Mouse (Mus musculus) lung, embryonic 14.5 days (tissue): Measurements from ENCODE around the gene Mab21l1. TPM values are rescaled to one million over a fixed set of nuclear protein-coding genes. Genes with fewer than 3 reads are reported as not detected.
A peak's percentile ranks its signal among the peaks of the same experiment; 100 is the strongest.

Experiments used
- ATAC-seq: fragments of 200-750 bp; cut with Nextera tagmentation; 2 replicates; pipeline ENCODE4 v1.8.0; 2017; ENCODE audit warnings: mild to moderate bottlenecking, moderate TSS enrichment, moderate library complexity; ENCODE audit not compliant: insufficient read depth
- DNase-seq: peaks from one replicate; pipeline ENCODE4 v3.0.0-alpha.2; 2015
- H3K27ac ChIP-seq: fragments of 300-500 bp; sonication (generic); 2 replicates; pipeline ENCODE4 v1.5.1; 2014; ENCODE audit warnings: low read depth, mild to moderate bottlenecking, moderate library complexity
- H3K27me3 ChIP-seq: fragments of 300-500 bp; sonication (generic); 2 replicates; pipeline ENCODE4 v1.6.1; 2014; ENCODE audit warnings: low read length, control low read depth; ENCODE audit not compliant: insufficient read depth
- H3K36me3 ChIP-seq: fragments of 300-500 bp; sonication (generic); 2 replicates; pipeline ENCODE4 v1.6.1; 2014; ENCODE audit warnings: control low read depth; ENCODE audit not compliant: insufficient read depth
- H3K4me1 ChIP-seq: fragments of 300-500 bp; sonication (generic); 2 replicates; pipeline ENCODE4 v1.6.1; 2014; ENCODE audit warnings: antibody characterized with exemption, control low read depth; ENCODE audit not compliant: insufficient read depth
- H3K4me2 ChIP-seq: fragments of 300-500 bp; sonication (generic); 2 replicates; pipeline ENCODE4 v1.6.1; 2014; ENCODE audit warnings: mild to moderate bottlenecking
- H3K4me3 ChIP-seq: fragments of 300-500 bp; sonication (generic); 2 replicates; pipeline ENCODE4 v1.5.1; 2014; ENCODE audit warnings: low read depth, low read length
- H3K9ac ChIP-seq: fragments of 300-500 bp; sonication (generic); 2 replicates; pipeline ENCODE4 v1.6.1; 2014
- H3K9me3 ChIP-seq: fragments of 300-500 bp; sonication (generic); 2 replicates; pipeline ENCODE4 v1.6.1; 2016; ENCODE audit warnings: low read depth, low read length, control low read depth
- CTCF ChIP-seq: IDR thresholded peaks from 2 replicates; pipeline ENCODE4 v1.5.1; 2016; ENCODE audit warnings: antibody characterized with exemption, low read depth
- WGBS: fragments of 180-500 bp; shearing (Covaris S2); extraction: QIAGEN DNeasy Blood & Tissue Kit; methylation state at CpG from one replicate; pipeline ENCODE4 v1.1.7; 2014; 5-methylcytosine and 5-hydroxymethylcytosine counted together
- polyA plus RNA-seq: library from polyadenylated mRNA; unstranded; fragments of >200 nt; fragmentation: Nextera tagmentation; extraction: Ambion mirVana; gene quantifications from 2 replicates; pipeline ENCODE4 v1.2.1, GENCODE M21; 2014

The Mab21l1 gene
- polyA plus RNA-seq, 1 experiment from 2014 or later: 0.78 TPM

GRCm38 (mm10) chr3:55751363-55751762, 30.9 kb upstream of the Mab21l1 start:
- 79% methylated on average over 5 of the region's 5 CpGs for WGBS
- no peak overlapping the region for H3K4me3 ChIP-seq
- ATAC-seq (no peak), DNase-seq (no peak)
- no peaks in the 10 kb centered on the region for H3K4me1 ChIP-seq
- H3K4me2 ChIP-seq: no peak overlapping the region
- no peak overlapping the region for H3K9ac ChIP-seq
- no peaks in the 10 kb centered on the region for H3K27me3 ChIP-seq
- TF ChIP-seq CTCF: no peak
- H3K27ac ChIP-seq: no peak overlapping the region
- no peaks in the 10 kb centered on the region for H3K36me3 ChIP-seq
- H3K9me3 ChIP-seq: no peaks in the 10 kb centered on the region

GRCm38 (mm10) chr3:55752558-55752957, 29.8 kb upstream of the Mab21l1 start:
- ATAC-seq (no peak), DNase-seq (no peak)
- TF ChIP-seq CTCF: no peak; the same call in 1 of the 2 replicates
- Histone ChIP-seq H3K27me3 (no peaks in the 10 kb centered on the region), H3K9ac (no peak overlapping the region), H3K27ac (no peak overlapping the region), H3K36me3 (no peaks in the 10 kb centered on the region), H3K4me3 (no peak overlapping the region), H3K9me3 (no peaks in the 10 kb centered on the region), H3K4me2 (no peak overlapping the region), H3K4me1 (no peaks in the 10 kb centered on the region)
- 80% methylated on average over 4 of the region's 4 CpGs for WGBS

GRCm38 (mm10) chr3:55753872-55754271, 28.4 kb upstream of the Mab21l1 start:
- 88% methylated on average over 6 of the region's 6 CpGs for WGBS
- H3K4me3 ChIP-seq: no peak overlapping the region
- ATAC-seq (no peak), DNase-seq (no peak)
- H3K9me3 ChIP-seq: no peaks in the 10 kb centered on the region
- H3K4me1 ChIP-seq: no peaks in the 10 kb centered on the region
- no peak overlapping the region for H3K4me2 ChIP-seq
- H3K9ac ChIP-seq: no peak overlapping the region
- TF ChIP-seq CTCF: no peak
- no peaks in the 10 kb centered on the region for H3K36me3 ChIP-seq
- H3K27me3 ChIP-seq: no peaks in the 10 kb centered on the region
- H3K27ac ChIP-seq: no peak overlapping the region

GRCm38 (mm10) chr3:55754981-55755608, 27.2 kb upstream of the Mab21l1 start:
- Histone ChIP-seq H3K9me3 (no peaks in the 10 kb centered on the region), H3K4me2 (no peak overlapping the region), H3K27ac (no peak overlapping the region), H3K27me3 (no peaks in the 10 kb centered on the region), H3K9ac (no peak overlapping the region), H3K4me1 (no peaks in the 10 kb centered on the region), H3K36me3 (no peaks in the 10 kb centered on the region), H3K4me3 (no peak overlapping the region)
- DNase-seq (no peak), ATAC-seq (no peak)
- no peak for TF ChIP-seq CTCF
- WGBS: 79% methylated on average over 6 of the region's 6 CpGs

GRCm38 (mm10) chr3:55755805-55756601, 26.3 kb upstream of the Mab21l1 start:
- Histone ChIP-seq H3K9ac (no peak overlapping the region), H3K4me3 (no peak overlapping the region)
- 59% methylated on average over 11 of the region's 11 CpGs for WGBS

GRCm38 (mm10) chr3:55756602-55757190, 25.6 kb upstream of the Mab21l1 start:
- no peak for TF ChIP-seq CTCF
- Histone ChIP-seq H3K9me3 (no peaks in the 10 kb centered on the region), H3K4me2 (no peak overlapping the region), H3K9ac (no peak overlapping the region), H3K4me1 (no peaks in the 10 kb centered on the region), H3K27ac (no peak overlapping the region), H3K36me3 (no peaks in the 10 kb centered on the region), H3K4me3 (no peak overlapping the region), H3K27me3 (no peaks in the 10 kb centered on the region)
- ATAC-seq (peak; percentile 49; the same call in 1 of the 2 replicates), DNase-seq (no peak)
- WGBS: 71% methylated on average over 11 of the region's 11 CpGs

More at GRCm38 (mm10) chr3:55755805-55756601, 26.3 kb upstream of the Mab21l1 start:
- DNase-seq (no peak), ATAC-seq (no peak)
- Histone ChIP-seq H3K9me3 (no peaks in the 10 kb centered on the region), H3K27me3 (no peaks in the 10 kb centered on the region), H3K4me1 (no peaks in the 10 kb centered on the region), H3K27ac (no peak overlapping the region), H3K36me3 (no peaks in the 10 kb centered on the region), H3K4me2 (no peak overlapping the region)
- no peak for TF ChIP-seq CTCF

GRCm38 (mm10) chr3:55758297-55758696, 24.0 kb upstream of the Mab21l1 start:
- H3K9me3 ChIP-seq: no peaks in the 10 kb centered on the region
- peak; percentile 27; the same call in 1 of the 2 replicates for TF ChIP-seq CTCF
- no peaks in the 10 kb centered on the region for H3K36me3 ChIP-seq
- no peaks in the 10 kb centered on the region for H3K27me3 ChIP-seq
- H3K4me1 ChIP-seq: no peaks in the 10 kb centered on the region
- ATAC-seq (no peak), DNase-seq (peak; percentile 44)
- 36% methylated on average over 8 of the region's 8 CpGs for WGBS
- H3K4me2 ChIP-seq: no peak overlapping the region
- H3K9ac ChIP-seq: no peak overlapping the region
- H3K27ac ChIP-seq: no peak overlapping the region
- H3K4me3 ChIP-seq: no peak overlapping the region
